Mouse (Mus musculus): ENCODE data around the gene Adad2. TPM values are rescaled to one million over a fixed set of nuclear protein-coding genes. Genes with fewer than 3 reads are reported as not detected.

Adad2 gene
- total RNA-seq, 2 experiments from 2014 or later: not detected

GRCm38 (mm10) chr8:119588321-119588720, 24.2 kb upstream of the Adad2 start:
- Histone ChIP-seq H3K27ac (no peak overlapping the region), H3K4me3 (no peak overlapping the region)
- peak; percentile 31; the same call in 1 of the 2 replicates for TF ChIP-seq CTCF (IDR thresholded peaks at IDR 0.05)
- DNase-seq: no peak
- intact Hi-C loops (cut with DNase I): no loop called here

- intact Hi-C loops (cut with DNase I): no loop called here
- DNase-seq: no peak
- TF ChIP-seq CTCF (IDR thresholded peaks at IDR 0.05): no peak
- H3K4me3 ChIP-seq: no peak overlapping the region
- no peak overlapping the region for H3K27ac ChIP-seq
Observed at GRCm38 (mm10) chr8:119588844-119589243, 23.7 kb upstream of the Adad2 start.

GRCm38 (mm10) chr8:119590348-119590747, 22.2 kb upstream of the Adad2 start:
- no peak for DNase-seq
- no peak overlapping the region for H3K4me3 ChIP-seq
- intact Hi-C loops (cut with DNase I): no loop called here
- H3K27ac ChIP-seq: no peak overlapping the region
- TF ChIP-seq CTCF (IDR thresholded peaks at IDR 0.05): no peak

- DNase-seq: no peak
- Histone ChIP-seq H3K4me3 (no peak overlapping the region), H3K27ac (no peak overlapping the region)
- intact Hi-C loops (cut with DNase I): no loop called here
- TF ChIP-seq CTCF (IDR thresholded peaks at IDR 0.05): no peak
Observed at GRCm38 (mm10) chr8:119591456-119591855, 21.1 kb upstream of the Adad2 start.

- intact Hi-C loops (cut with DNase I): loop anchor here (2.0 to 10.0 kb wide), 2 partner anchors 29 to 159 kb away; partner anchors contain the start of genes Dnaaf1, Hsdl1 and Necab2
- TF ChIP-seq CTCF (IDR thresholded peaks at IDR 0.05): no peak
- Histone ChIP-seq H3K27ac (peak overlapping the region; percentile 90), H3K4me3 (peak overlapping the region; percentile 77)
- no peak for DNase-seq
Observed at GRCm38 (mm10) chr8:119603771-119604170, 8.8 kb upstream of the Adad2 start.

GRCm38 (mm10) chr8:119604398-119604803, 8.1 kb upstream of the Adad2 start:
- no peak for TF ChIP-seq CTCF (IDR thresholded peaks at IDR 0.05)
- DNase-seq: no peak
- intact Hi-C loops (cut with DNase I): loop anchor here (2.0 to 10.0 kb wide), 2 partner anchors 30 to 160 kb away; partner anchors contain the start of genes Dnaaf1, Hsdl1 and Necab2
- H3K4me3 ChIP-seq: peak overlapping the region; percentile 77
- peak overlapping the region; percentile 90 for H3K27ac ChIP-seq

- peak within 1 kb of the TSS; percentile 90 for H3K27ac ChIP-seq
- peak within 1 kb of the TSS; percentile 77 for H3K4me3 ChIP-seq
- DNase-seq: peak; percentile 96
- peak; percentile 91 for TF ChIP-seq CTCF (IDR thresholded peaks at IDR 0.05)
- intact Hi-C loops (cut with DNase I): loop anchor here (1.0 to 10.0 kb wide), 4 partner anchors 30 to 193 kb away; partner anchors contain the start of genes Dnaaf1, Hsdl1, Mbtps1 and Necab2
Observed at GRCm38 (mm10) chr8:119604996-119605395, 7.6 kb upstream of the Adad2 start, which contains the start of gene Taf1c. Gene Taf1c, minus strand, starts transcription at chr8:119605222.

- no peak overlapping the region for H3K4me3 ChIP-seq
- DNase-seq: no peak
- TF ChIP-seq CTCF (IDR thresholded peaks at IDR 0.05): peak; percentile 42
- intact Hi-C loops (cut with DNase I): loop anchor here (5.0 to 10.0 kb wide), 2 partner anchors 161 to 194 kb away; partner anchors contain the start of gene Necab2
- peak overlapping the region; percentile 90; the same call in 1 of the 2 replicates for H3K27ac ChIP-seq
Observed at GRCm38 (mm10) chr8:119606224-119606623, 6.3 kb upstream of the Adad2 start.

- no peak for TF ChIP-seq CTCF (IDR thresholded peaks at IDR 0.05)
- H3K27ac ChIP-seq: no peak overlapping the region
- no peak for DNase-seq
- intact Hi-C loops (cut with DNase I): loop anchor here (5.0 kb wide), 1 partner anchor 52 kb away; the partner anchor contains the start of gene Wfdc1
- H3K4me3 ChIP-seq: no peak overlapping the region
Observed at GRCm38 (mm10) chr8:119615096-119615495, 2.5 kb downstream of the Adad2 start.

GRCm38 (mm10) chr8:119616358-119616757, 3.8 kb downstream of the Adad2 start:
- intact Hi-C loops (cut with DNase I): loop anchor here (5.0 kb wide), 1 partner anchor 51 kb away; the partner anchor contains the start of gene Wfdc1
- TF ChIP-seq CTCF (IDR thresholded peaks at IDR 0.05): no peak

GRCm38 (mm10) chr8:119616811-119617210, 4.3 kb downstream of the Adad2 start:
- TF ChIP-seq CTCF (IDR thresholded peaks at IDR 0.05): no peak
- peak overlapping the region; percentile 91 for H3K27ac ChIP-seq
- no peak for DNase-seq
- intact Hi-C loops (cut with DNase I): loop anchor here (5.0 kb wide), 1 partner anchor 50 kb away; the partner anchor contains the start of gene Wfdc1
- H3K4me3 ChIP-seq: no peak overlapping the region

More at GRCm38 (mm10) chr8:119616358-119616757, 3.8 kb downstream of the Adad2 start:
- DNase-seq: no peak
- Histone ChIP-seq H3K27ac (no peak overlapping the region), H3K4me3 (no peak overlapping the region)

- peak overlapping the region; percentile 91 for H3K27ac ChIP-seq
- intact Hi-C loops (cut with DNase I): loop anchor here (5.0 kb wide), 1 partner anchor 50 kb away; the partner anchor contains the start of gene Wfdc1
Observed at GRCm38 (mm10) chr8:119617586-119617985, 5.0 kb downstream of the Adad2 start.

GRCm38 (mm10) chr8:119618887-119619286, 6.3 kb downstream of the Adad2 start:
- TF ChIP-seq CTCF (IDR thresholded peaks at IDR 0.05): no peak
- H3K4me3 ChIP-seq: peak overlapping the region; percentile 36; the same call in 1 of the 2 replicates
- intact Hi-C loops (cut with DNase I): loop anchor here (5.0 kb wide), 1 partner anchor 48 kb away; the partner anchor contains the start of gene Wfdc1
- DNase-seq: peak; percentile 68
- peak overlapping the region; percentile 91 for H3K27ac ChIP-seq

More at GRCm38 (mm10) chr8:119617586-119617985, 5.0 kb downstream of the Adad2 start:
- TF ChIP-seq CTCF (IDR thresholded peaks at IDR 0.05): no peak
- no peak overlapping the region for H3K4me3 ChIP-seq
- DNase-seq: peak; percentile 73

Measured in gastrocnemius, adult 2 months (tissue).